Mouse (Mus musculus): ENCODE data around the gene Borcs5.
A peak's percentile ranks its signal among the peaks of the same experiment; 100 is the strongest.

Borcs5 gene

GRCm38 (mm10) chr6:134630447-134630846 lies 8.9 kb upstream of the Borcs5 start:
- DNase-seq (ENCODE audit: low read depth), result no peak

- DNase-seq (ENCODE audit: low read depth), result no peak
These were observed 7.2 kb upstream of the Borcs5 start, which contains the start of gene Mansc1 for GRCm38 (mm10) chr6:134631947-134632687. Gene Mansc1 (minus strand): TSS chr6:134632488.

DNA sequence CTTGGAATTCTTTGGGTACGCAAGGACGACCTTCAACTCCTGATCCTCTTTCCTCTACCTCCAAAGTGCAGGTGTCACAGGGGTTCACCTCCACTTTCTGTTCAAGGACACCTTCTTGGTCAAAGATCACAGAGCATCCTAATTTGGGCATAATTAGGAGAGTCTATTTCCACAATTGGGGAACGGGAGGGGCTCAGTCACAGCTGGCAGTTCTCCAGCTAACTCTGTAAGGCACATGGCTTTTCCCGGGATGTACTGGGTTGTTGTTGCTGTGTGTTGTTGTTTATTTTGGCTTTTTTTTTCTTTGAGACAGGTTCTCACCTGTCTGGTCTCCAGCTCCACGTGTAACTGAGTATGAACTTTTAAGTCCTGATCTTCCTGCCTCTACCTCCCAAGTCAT lies 6.6 kb upstream of the Borcs5 start:
- no peak for DNase-seq (ENCODE audit: low read depth)

DNA sequence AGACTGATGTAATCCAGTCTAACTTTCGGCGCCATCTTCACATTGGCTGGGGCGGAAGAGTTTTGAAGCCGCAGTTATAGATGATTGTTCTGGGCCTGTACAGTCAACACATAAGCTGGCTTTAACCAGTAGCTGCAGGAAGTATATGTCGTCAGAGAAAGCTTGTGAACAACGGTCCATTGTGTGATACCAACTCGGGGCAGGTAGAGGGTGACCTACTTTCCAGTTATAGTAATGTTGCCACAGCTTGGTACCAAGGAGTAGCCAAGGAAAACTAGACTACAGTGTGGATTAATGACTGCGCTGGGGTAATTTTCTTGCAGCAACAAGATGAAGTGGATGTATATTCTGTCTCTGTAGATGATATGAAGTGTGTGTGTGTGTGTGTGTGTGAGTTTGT lies 5.8 kb upstream of the Borcs5 start:
- DNase-seq (ENCODE audit: low read depth), result no peak

- no peak for DNase-seq (ENCODE audit: low read depth)
These were observed 2.8 kb upstream of the Borcs5 start for GRCm38 (mm10) chr6:134636476-134636875.

DNA sequence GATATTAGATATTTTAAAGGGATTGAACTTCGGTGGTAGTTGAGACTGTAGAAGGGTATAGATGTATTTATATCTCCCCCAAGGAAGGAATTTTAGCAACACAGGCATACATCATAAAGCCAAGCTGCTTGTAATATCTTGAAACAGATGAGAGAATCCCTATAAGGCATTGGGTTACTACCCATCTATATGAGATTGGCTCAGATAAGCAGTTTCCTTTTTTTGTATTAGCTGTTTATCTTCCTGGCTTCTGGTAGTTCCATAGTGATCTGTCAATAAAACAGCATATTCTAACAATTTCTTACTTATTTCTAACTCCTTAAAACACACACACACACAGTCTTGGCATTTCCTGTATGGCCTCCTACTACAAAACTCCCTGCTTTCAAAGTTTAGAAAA lies 590 bp downstream of the Borcs5 start:
- DNase-seq (ENCODE audit: low read depth), result no peak

DNA sequence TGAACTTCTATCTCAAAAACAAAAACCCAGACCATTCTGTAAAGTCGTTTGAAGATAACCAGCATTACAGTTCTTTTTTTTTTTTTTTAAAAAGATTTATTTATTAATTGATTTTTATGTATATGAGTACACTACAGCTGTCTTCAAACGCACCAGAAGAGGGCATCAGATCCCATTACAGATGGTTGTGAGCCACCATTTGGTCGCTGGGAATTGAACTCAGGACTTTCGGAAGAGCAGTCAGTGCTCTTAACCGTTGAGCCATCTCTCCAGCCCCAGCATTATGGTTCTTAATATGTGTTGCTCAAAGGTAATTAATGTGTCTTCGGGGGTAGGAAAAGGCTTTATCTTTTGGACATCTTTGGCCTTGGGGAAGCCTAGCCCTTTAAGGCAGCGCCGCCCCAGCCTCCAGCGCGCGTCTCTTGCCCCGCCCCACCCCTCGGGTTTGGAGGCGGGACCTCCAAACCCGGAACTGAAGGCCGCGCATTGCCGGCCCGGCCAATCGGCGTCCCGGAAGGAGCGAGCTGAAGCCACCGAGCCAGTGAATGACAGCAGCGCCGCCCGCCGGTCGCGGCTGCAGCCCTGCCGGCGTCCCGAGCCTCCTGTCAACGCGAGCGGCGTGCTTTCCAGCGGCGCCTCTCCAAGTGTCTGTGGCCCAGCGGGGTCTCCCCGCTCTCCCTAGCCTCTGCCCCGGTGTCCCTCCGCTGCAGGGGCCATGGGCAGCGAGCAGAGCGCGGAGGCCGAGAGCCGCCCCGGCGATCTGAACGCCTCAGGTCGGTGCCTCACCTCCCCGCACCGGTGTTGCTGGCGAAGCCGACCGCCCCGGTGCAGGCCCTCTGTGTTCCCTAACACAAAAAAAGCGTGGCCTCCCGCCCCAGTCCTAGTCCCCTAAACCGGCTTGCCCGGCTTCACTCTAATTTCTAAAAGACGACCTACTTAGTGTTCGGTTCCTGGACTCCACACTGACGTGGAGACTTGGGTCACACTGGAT lies 1.5 kb downstream of the Borcs5 start:
- DNase-seq (ENCODE audit: low read depth), result peak; percentile 99

DNA sequence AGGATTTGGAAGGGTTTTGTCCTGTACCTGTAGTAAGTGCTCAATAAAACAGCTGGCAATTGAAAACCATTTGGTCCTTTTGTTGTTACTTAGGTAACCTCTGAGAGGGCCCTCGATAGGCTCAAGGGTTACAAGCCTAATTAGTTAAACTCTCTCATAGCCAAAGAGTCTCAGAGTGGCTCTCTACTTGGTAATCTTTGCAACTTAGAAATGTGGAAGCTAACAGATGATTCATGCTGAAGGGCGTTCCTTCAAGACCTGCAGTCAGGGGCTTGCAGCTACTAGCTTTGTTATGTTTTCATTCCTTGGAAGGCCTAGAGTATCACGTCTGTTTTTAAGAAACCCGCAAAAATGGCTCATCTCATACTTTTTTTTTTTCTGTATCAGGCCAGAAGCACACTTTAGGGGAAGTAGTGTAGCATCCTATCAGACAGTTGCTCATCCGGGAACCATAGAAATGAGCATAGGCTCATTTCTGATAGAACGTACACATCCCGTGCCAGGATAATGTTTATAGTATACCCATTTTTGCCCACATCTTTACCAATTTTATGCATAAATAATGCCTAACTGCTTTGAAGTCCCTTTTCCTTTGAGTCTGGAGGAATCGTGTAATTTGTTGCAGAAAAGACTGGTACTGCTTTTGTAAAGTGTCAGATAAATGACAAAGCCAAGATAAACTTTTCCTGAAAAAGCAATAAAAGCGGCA lies 2.6 kb downstream of the Borcs5 start:
- peak; percentile 49 for DNase-seq (ENCODE audit: low read depth)

- DNase-seq (ENCODE audit: low read depth), result peak; percentile 20
These were observed 4.0 kb downstream of the Borcs5 start for GRCm38 (mm10) chr6:134643296-134643695.

DNA sequence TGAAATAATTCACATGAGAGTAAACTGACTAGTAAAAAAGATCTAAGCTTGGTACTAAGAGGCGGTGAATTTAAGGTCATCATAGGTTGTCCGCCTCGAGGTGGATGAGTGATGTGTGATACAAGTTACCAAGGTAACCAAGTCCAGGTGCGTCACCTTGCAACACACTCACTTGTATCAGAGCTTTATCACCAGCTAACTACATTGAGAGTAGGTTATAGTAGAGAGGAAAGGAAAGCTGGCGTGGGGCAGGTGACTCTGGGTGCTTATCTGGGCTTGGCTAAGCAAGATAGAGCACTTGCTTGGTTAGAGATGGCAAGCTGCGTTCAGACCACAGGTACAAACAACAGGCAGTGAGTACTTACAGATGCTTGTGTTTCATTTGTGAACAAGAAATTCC lies 7.5 kb downstream of the Borcs5 start:
- DNase-seq (ENCODE audit: low read depth), result no peak

GRCm38 (mm10) chr6:134647621-134648020 lies 8.3 kb downstream of the Borcs5 start:
- peak; percentile 27 for DNase-seq (ENCODE audit: low read depth)

DNA sequence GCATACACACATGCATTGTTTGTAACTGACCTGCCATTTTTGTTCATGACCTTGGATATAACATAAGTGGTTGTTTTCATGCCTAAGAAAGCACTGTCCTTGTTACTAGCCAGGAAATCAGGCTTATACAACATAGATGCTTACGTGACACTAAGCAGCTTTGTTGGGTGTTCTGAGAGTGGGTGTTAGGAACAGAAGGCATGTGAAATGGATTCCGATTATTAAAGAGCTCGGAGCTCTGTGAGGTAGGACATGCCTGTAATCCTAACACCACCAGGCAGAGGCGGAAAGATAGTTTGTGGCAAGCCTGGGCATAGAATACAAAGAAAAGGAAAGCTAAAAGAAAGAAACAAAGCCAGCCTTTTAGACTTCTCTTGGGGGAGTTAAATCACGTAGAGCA lies 9.0 kb downstream of the Borcs5 start:
- DNase-seq (ENCODE audit: low read depth), result no peak

DNA sequence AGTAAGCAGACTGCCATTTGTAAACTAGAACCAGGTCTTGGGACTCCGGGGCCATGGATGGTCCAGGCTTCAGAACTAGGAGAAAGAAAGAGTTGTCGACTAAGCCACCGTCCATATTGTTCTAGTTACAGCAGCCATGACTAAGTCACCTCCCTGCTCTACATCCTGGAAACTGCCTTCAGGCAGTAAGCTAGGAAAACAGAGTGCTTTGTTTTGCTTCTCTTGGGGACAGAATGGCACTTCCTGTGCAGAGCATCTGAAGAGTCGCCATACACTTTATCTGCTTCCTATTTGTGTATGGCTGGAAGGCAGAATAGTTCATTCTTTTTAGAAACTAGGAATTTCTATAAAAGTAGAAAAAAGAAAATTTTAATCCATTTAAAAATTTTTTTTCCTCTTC lies 17.2 kb downstream of the Borcs5 start:
- peak; percentile 17 for DNase-seq (ENCODE audit: low read depth)

DNA sequence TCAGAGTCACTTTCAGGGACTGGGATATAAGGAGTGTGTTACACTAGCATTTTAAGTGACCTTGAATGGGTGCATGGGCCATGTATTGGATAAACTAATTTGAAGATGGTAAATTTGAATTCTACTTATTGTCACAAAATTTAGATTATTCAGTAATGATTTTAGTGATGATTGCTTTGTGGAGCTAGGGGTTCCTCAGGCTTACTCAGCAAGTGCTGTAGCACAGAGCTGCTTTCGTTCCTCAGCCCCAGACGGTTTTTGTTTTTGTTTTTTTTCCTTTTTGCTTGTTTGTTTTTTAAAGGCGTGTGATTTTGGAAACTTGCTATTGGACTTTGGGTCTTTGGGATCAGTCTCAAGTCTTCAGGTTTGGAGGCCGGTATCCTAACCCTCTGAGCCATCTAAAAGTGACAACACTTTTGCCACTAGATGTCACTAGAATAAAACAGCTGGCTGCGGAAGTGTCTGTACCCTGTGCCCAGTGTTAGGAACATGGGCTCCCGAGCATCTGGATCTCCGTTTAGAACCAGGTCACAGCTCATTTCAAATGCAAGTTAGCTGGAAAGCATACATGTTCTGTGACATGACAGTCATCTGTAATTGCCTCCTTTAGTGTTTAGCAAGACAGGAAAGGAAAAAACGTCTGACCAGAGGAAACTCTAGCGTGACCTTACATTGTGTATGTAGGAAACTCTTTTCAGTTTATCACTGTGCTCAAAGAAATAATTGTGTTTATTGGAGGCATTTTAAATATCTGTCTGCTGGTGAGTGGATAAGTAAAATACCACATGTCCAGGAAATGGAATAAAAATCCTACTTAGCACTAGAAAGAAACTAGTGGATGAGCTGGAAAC lies 20.0 kb downstream of the Borcs5 start:
- DNase-seq (ENCODE audit: low read depth), result peak; percentile 85

DNA sequence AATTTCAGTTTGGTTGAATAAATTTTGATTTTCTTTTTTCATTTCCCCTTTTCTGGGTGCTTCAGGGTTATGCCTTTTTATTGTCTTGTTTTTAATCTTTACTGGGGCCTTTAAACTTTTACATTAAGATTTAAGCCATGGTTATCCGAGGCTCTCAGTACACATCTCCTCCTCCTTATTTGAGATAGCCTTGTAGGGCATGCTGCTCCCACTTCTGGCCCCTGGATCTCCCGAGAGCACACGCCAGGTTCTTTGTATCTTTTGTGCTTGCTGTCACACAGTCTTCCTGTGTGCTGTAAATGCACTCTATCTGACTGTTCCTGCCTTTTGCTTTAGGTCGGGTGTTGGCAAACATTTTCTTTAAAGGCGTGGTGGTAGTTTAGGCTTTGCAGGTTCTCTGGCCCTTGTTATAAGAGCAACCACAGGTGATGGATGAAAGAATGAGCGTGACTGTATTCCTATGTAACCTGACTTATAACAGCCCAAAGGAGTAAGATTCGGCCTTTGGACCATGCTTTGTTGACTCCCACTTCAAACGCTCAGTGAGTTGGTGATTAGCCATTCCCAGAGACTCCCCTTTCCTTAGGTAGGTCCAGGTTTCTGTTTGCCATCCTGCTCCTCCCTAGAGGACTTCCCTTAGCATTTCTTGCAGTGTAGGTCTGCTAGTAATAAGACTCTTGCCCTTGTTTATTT lies 21.6 kb downstream of the Borcs5 start:
- no peak for DNase-seq (ENCODE audit: low read depth)

DNA sequence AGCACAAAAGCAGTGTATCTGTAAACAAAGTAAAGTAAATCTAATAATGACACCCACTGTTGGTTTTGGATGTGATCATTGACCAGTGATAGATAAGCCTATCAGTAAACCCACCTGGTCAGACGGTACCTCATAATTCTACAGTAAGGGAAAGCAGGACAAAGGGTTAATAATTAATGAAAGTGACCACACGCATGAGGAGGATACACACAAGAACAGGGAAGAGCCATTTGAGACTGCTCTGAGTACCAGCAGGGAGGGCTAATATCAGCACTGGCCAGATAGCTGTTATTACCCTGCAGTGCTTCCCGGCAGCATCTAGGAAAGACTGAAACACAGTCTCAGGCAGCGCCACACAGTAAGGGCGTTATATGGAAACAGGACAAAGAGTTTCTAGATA lies 25.3 kb downstream of the Borcs5 start:
- no peak for DNase-seq (ENCODE audit: low read depth)

DNA sequence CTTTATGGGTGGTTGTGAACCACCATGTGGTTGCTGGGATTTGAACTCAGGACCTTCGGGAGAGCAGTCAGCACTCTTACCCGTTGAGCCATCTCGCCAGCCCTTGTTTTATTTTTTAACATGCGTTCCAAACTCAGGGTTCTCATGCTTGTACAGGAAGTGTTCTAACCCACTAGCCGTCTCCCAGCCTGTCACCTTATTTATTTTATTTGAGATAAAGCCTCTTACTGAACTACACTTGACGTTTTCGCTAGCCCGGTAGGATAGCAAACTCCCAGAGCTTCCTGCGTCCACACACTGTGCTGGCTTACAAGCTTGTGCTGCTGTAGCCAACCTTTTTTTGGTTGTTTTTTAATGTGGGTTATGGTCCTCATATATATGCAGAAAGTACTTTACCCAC lies 26.5 kb downstream of the Borcs5 start:
- DNase-seq (ENCODE audit: low read depth), result no peak

GRCm38 (mm10) chr6:134668519-134668918 lies 29.2 kb downstream of the Borcs5 start:
- DNase-seq (ENCODE audit: low read depth), result no peak

GRCm38 (mm10) chr6:134669179-134669865 lies 30.0 kb downstream of the Borcs5 start:
- peak; percentile 33 for DNase-seq (ENCODE audit: low read depth)

GRCm38 (mm10) chr6:134670881-134671411 lies 31.6 kb downstream of the Borcs5 start:
- DNase-seq (ENCODE audit: low read depth), result peak; percentile 76

Data from NIH3T3 (cell line).